Comparison of ENCODE assay signal across 8 mouse cellular contexts in the genomic region with DNA sequence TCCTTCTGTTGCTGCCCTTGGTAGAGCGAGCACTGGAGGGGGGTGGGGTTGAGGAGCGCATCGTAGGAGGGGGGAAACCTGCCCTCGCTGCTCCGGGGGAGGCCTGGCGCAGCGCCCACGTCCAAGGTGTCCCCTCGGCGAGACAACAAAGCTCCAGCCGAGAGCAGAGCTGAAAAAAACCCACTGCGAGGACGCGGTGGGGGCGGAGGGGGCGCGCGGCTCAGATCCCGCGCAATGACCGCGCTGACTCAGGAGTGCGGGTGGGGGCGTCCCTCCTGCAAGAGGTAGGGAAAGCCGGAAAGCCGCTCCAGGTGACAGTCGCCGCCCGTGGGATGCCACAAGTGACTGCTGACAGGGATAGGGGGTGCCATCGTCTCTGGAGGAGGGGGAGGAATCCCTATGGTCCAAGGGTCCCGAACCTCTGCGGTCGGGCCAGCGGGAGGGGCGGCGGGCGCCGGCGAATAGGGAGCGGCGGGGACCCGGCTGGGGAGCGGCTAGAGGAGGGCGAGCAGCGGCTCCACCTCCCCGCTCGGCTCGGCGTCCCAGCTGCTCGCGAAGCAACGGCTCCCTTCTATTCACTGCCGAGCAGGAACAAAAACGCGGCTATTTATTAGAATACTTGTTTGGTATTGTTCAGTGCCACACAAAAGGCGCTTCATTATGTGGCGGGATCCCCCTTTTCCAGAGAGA. TPM values are rescaled to one million over a fixed set of nuclear protein-coding genes. Genes with fewer than 3 reads are reported as not detected.
DNase-seq lines count a peak whose midpoint lies in the region; ATAC-seq lines count a peak whose summit lies in the region.

No protein-coding gene starts in this region.

- H3K4me1 ChIP-seq in neural tube, embryonic 11.5 days (ENCODE audit: control insufficient read depth, insufficient read depth, low read length), result peaks cover 20% of the 10 kb centered on the region
- H3K4me1 ChIP-seq in limb, embryonic 12.5 days (replicated peaks), result peaks cover 33% of the 10 kb centered on the region
- H3K4me1 ChIP-seq in stomach, embryonic 15.5 days, result peaks cover 20% of the 10 kb centered on the region

- H3K4me3 ChIP-seq in neural tube, embryonic 11.5 days (ENCODE audit: low read depth, low read length), result peak overlapping the region; percentile 35
- H3K4me3 ChIP-seq in limb, embryonic 12.5 days (replicated peaks), result peak overlapping the region; percentile 30
- H3K4me3 ChIP-seq in stomach, embryonic 15.5 days (replicated peaks), result peak overlapping the region; percentile 27

- H3K36me3 ChIP-seq in neural tube, embryonic 11.5 days (ENCODE audit: control insufficient read depth, insufficient read depth, low read length), result no peaks in the 10 kb centered on the region
- H3K36me3 ChIP-seq in limb, embryonic 12.5 days, result no peaks in the 10 kb centered on the region
- no peaks in the 10 kb centered on the region for H3K36me3 ChIP-seq in stomach, embryonic 15.5 days

- under 1% methylated on average over 51 of the region's 57 CpGs for whole genome bisulfite sequencing in neural tube, embryonic 11.5 days
- WGBS in limb, embryonic 12.5 days, result under 1% methylated on average over 57 of the region's 57 CpGs
- under 1% methylated on average over 56 of the region's 57 CpGs for WGBS in stomach, embryonic 15.5 days

- no peaks in the 10 kb centered on the region for H3K9me3 ChIP-seq in neural tube, embryonic 11.5 days (ENCODE audit: control insufficient read depth, low read length)
- no peaks in the 10 kb centered on the region for H3K9me3 ChIP-seq in limb, embryonic 12.5 days
- H3K9me3 ChIP-seq in stomach, embryonic 15.5 days, result no peaks in the 10 kb centered on the region

- H3K9ac ChIP-seq in neural tube, embryonic 11.5 days (ENCODE audit: low read length), result peak overlapping the region; percentile 24
- H3K9ac ChIP-seq in limb, embryonic 12.5 days (replicated peaks), result no peak overlapping the region
- no peak overlapping the region for H3K9ac ChIP-seq in stomach, embryonic 15.5 days

- H3K27ac ChIP-seq in neural tube, embryonic 11.5 days (ENCODE audit: low read depth, low read length), result no peak overlapping the region
- no peak overlapping the region for H3K27ac ChIP-seq in limb, embryonic 12.5 days
- H3K27ac ChIP-seq in stomach, embryonic 15.5 days, result no peak overlapping the region

- H3K4me2 ChIP-seq in neural tube, embryonic 11.5 days (ENCODE audit: low read depth), result peak overlapping the region; percentile 71
- peak overlapping the region; percentile 53 for H3K4me2 ChIP-seq in limb, embryonic 12.5 days
- H3K4me2 ChIP-seq in stomach, embryonic 15.5 days, result peak overlapping the region; percentile 59

- peak; percentile 31; the same call in 1 of the 2 replicates for ATAC-seq in neural tube, embryonic 11.5 days (ENCODE audit: insufficient read depth, low FRiP score, low TSS enrichment)
- no peak; the same call in 1 of the 2 replicates for ATAC-seq in limb, embryonic 12.5 days (ENCODE audit: insufficient number of reproducible peaks, insufficient read depth, low FRiP score, low TSS enrichment, low read depth)
- no peak for ATAC-seq in stomach, embryonic 15.5 days (ENCODE audit: insufficient read depth, low FRiP score, low read depth)

- DNase-seq in cerebellum, adult 18-20 months, result peak; percentile 9 to 17
- no peak for DNase-seq in cerebellum, postnatal 36 days
- peak; percentile 69 for DNase-seq in neural tube, embryonic 11.5 days (ENCODE audit: low spot score)
- DNase-seq in neural tube, embryonic 10.5 days (ENCODE audit: extremely low spot score, low spot score), result no peak
- no peak for DNase-seq in T-cell, adult 2 months (ENCODE audit: low spot score)
- no peak for DNase-seq in urinary bladder, postnatal 10 days (ENCODE audit: low spot score)

- H3K27me3 ChIP-seq in neural tube, embryonic 11.5 days (ENCODE audit: control insufficient read depth, insufficient read depth, low read length), result peaks cover 85% of the 10 kb centered on the region
- H3K27me3 ChIP-seq in limb, embryonic 12.5 days, result peaks cover 98% of the 10 kb centered on the region
- peaks cover 95% of the 10 kb centered on the region for H3K27me3 ChIP-seq in stomach, embryonic 15.5 days (replicated peaks)

RNA-seq across cellular contexts. Expression of gene Sox1, which starts 10.0 kb away (rescaled TPM):
- 1.9 and 2.2 TPM in 2 replicates for polyA plus RNA-seq in neural tube, embryonic 11.5 days (2014; fragmentation: Nextera tagmentation; extraction: Ambion mirVana)
- not detected in 2 replicates for polyA plus RNA-seq in limb, embryonic 12.5 days (2016; fragmentation: Nextera tagmentation; extraction: Ambion mirVana)
- not detected in 2 replicates for polyA plus RNA-seq in stomach, embryonic 15.5 days (2015; fragmentation: Nextera tagmentation; extraction: Ambion mirVana)

Comparison
In these comparisons a context has a peak if more than half of its experiments do, and no peak if none do; other contexts are left out.
1. DNase-seq: peak in cerebellum, adult 18-20 months (2 of 2) and neural tube, embryonic 11.5 days (single experiment); none in cerebellum, postnatal 36 days (0 of 2), neural tube, embryonic 10.5 days (single experiment), T-cell, adult 2 months (single experiment) and urinary bladder, postnatal 10 days (single experiment).
2. Peak in every context shown above with its lines, with median percentiles within 50 percentile points of each other: H3K4me2 ChIP-seq and H3K4me3 ChIP-seq.